Mouse (Mus musculus) E14TG2a.4 (cell line): ENCODE data around the gene Elmo1.

Source experiments
- H3K27me3 ChIP-seq: 2 replicates; pipeline ENCODE4 v1.6.1; 2014; ENCODE audit warnings: low read length, control low read depth; ENCODE audit not compliant: insufficient read depth
- H3K36me3 ChIP-seq: 2 replicates; pipeline ENCODE4 v1.6.1; 2014; ENCODE audit warnings: low read length, control low read depth; ENCODE audit not compliant: insufficient read depth
- H3K4me1 ChIP-seq: replicated peaks from 2 replicates; pipeline ENCODE4 v1.6.1; 2014; ENCODE audit warnings: low read depth, low read length, control low read depth
- H3K4me3 ChIP-seq: replicated peaks from 2 replicates; pipeline ENCODE4 v1.5.1; 2014; ENCODE audit warnings: mild to moderate bottlenecking, low read length
- H3K9me3 ChIP-seq: 2 replicates; pipeline ENCODE4 v1.6.1; 2014; ENCODE audit warnings: low read length, control low read depth
- CTCF ChIP-seq: conservative IDR thresholded peaks from 2 replicates; pipeline ENCODE4 v1.5.1; 2014; ENCODE audit warnings: low read length
- NANOG ChIP-seq: IDR thresholded peaks from 2 replicates; pipeline ENCODE4 v1.6.1; 2014; ENCODE audit warnings: borderline replicate concordance, low read length, mixed read lengths
- POU5F1 ChIP-seq: IDR thresholded peaks from 2 replicates; pipeline ENCODE4 v1.6.1; 2014; ENCODE audit warnings: low read length, borderline replicate concordance

Elmo1 gene

GRCm38 (mm10) chr13:20635646-20636045 is 545.2 kb downstream of the Elmo1 start:
- no peaks in the 10 kb centered on the region for H3K36me3 ChIP-seq
- no peaks in the 10 kb centered on the region for H3K27me3 ChIP-seq
- H3K4me1 ChIP-seq, result no peaks in the 10 kb centered on the region
- no peaks in the 10 kb centered on the region for H3K9me3 ChIP-seq
- no peak overlapping the region for H3K4me3 ChIP-seq
- TF ChIP-seq POU5F1 (no peak), NANOG (no peak), CTCF (no peak)
